Mouse (Mus musculus) stomach, adult 2 months (tissue): ENCODE data around the gene Kif1bp. TPM values are rescaled to one million over a fixed set of nuclear protein-coding genes. Genes with fewer than 3 reads are reported as not detected.

Experiments used
- polyA plus RNA-seq: library from polyadenylated mRNA; depleted of rRNA; stranded (reverse); fragments of >200 nt; gene quantifications from 2 replicates; pipeline ENCODE4 v1.2.3, GENCODE M21; 2012; rRNA removed

The Kif1bp gene
- polyA plus RNA-seq, result 8.8 and 10.2 TPM in 2 replicates

DNA sequence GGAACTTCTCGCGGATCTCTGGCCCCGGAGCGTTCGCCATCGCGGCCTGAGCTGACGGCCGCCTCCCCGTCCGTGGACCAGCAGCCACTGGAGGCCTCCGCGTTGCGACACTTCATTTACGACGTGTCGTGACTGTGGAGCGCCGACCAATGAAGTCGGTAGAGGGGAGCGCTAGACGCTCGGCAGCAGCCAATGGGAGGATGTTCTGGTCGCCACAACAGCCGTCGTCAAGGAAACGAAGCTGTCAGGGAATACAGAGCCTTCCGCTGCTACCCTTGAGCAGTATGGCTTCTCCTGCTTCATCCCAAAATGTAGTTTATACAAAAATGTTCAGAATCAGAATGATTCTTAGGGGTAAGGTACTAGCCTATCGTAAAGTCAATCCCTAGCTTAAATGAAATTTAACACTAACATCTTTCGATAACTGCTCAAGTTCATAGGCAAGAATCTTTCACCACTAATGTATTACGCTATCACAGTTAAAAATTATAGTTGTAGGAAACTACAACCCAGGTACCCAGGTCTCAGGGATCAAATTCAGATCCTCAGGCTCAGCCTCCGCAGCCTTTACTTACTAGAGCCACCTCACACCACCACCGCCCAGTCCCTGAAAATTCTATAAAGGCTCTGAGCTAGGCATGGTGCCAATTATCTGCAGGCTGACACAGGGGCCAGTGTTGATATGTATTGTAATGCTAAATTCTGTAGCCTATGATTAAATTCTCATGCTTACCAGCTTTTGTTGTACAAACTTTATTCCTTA is at the start of gene Kif1bp:
Gene Kif1bp, minus strand, starts transcription at position 120 of the 763 bp plus-strand sequence.

DNA sequence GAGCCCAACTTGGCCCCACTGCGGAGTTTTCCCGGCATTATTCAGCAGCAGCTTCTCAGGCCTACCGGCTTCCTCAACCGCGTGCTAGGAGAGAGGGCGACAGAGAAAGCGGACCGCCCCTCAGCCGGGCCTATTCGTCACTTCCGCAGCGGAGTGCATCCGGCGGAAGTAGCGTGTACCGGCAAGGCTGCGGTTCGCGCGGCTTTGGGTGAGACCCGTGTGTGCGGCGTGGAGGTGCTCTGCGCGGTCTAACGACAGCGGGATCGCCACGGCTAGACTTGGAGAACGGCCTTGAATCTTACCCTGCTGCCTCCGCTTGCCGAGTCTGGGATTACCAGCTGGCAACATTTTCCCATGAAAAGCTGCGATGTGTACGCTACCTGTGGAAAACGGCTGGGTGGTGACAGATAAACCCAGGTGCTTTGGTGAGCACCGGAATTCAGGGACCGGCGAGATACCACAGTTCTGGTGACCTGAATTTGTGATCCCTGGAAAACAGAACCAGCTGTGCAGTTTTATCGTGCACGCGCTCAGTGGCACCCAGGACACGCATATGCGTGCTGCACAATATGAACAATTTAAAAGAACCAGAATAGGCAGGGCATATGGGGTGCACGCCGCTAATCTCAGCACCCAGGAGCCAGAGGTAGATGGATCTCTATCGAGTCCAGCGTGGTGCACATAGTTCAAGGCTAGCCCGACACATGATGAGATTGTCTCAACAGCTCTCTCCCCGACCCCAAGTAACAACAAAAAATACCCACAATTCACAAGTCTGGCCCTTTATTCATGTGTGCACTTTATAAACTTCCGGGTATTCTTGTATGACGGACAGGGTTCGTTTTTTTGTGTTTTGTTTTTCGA is 24.2 kb upstream of the Kif1bp start, which contains the start of gene Ddx21:
Gene Ddx21, minus strand, starts transcription at position 105 of the 864 bp plus-strand sequence.

DNA sequence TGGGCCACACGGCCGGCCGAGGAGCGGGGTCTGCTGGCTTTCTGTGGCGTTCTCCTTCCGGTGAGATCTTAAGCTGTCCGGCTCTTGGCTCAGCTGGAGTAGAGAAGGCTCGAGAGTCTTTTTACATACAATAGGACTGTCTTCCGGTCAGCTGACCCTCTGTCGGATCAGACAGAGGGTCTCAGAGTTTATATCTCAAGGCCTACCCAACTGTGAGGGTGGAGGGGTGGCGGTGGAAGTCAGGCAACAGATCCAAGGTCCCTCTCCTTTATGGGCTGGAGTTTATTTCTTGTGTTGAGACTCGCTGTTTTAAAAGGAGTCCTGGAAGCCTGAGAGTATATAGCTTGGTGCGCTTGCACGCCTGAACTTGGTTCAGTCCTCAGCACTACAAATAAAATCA is 50.9 kb downstream of the Kif1bp start, which contains the start of gene Srgn:
Gene Srgn, minus strand, starts transcription at position 101 of the 400 bp plus-strand sequence.

Other genes with a start within 250 kb of the Kif1bp start
- 44.0 and 48.6 TPM in 2 replicates for gene Hk1, start 198.5 kb downstream of the Kif1bp start, polyA plus RNA-seq
- 0.02 and 0.24 TPM in 2 replicates for gene Hkdc1, start 156.0 kb downstream of the Kif1bp start, polyA plus RNA-seq
- not detected in 2 replicates for gene 4930507D05Rik, start 129.0 kb downstream of the Kif1bp start, polyA plus RNA-seq
- gene Supv3l1, start 128.7 kb downstream of the Kif1bp start, polyA plus RNA-seq, result 4.4 and 5.9 TPM in 2 replicates
- 1.4 and 2.5 TPM in 2 replicates for gene Vps26a, start 91.7 kb downstream of the Kif1bp start, polyA plus RNA-seq
- 1.6 and 2.0 TPM in 2 replicates for gene Srgn, start 51.0 kb downstream of the Kif1bp start, polyA plus RNA-seq
- gene Ddx21, start 23.8 kb upstream of the Kif1bp start, polyA plus RNA-seq, result 1.4 and 2.1 TPM in 2 replicates
- 1.1 and 1.3 TPM in 2 replicates for gene Ddx50, start 72.8 kb upstream of the Kif1bp start, polyA plus RNA-seq
- 0.12 TPM in 2 replicates for gene Stox1, start 147.7 kb upstream of the Kif1bp start, polyA plus RNA-seq
- 12.8 and 22.2 TPM in 2 replicates for gene Ccar1, start 213.8 kb upstream of the Kif1bp start, polyA plus RNA-seq